Mouse (Mus musculus) C2C12 (cell line): Measurements from ENCODE around the gene Anapc15-ps. TPM values are rescaled to one million over a fixed set of nuclear protein-coding genes. Genes with fewer than 3 reads are reported as not detected.

ENCODE experiments used
- H3K27me3 ChIP-seq: one replicate; pipeline ENCODE4 v1.6.1; 2011; ENCODE audit not compliant: control insufficient read depth, insufficient read depth, insufficient read length
- H3K36me3 ChIP-seq: one replicate; pipeline ENCODE4 v1.6.1; 2011; ENCODE audit not compliant: control insufficient read depth, insufficient read depth
- H3K4me3 ChIP-seq: one replicate; pipeline ENCODE4 v1.5.1; 2011; ENCODE audit warnings: mild to moderate bottlenecking, control low read depth; ENCODE audit not compliant: poor library complexity, insufficient read depth, severe bottlenecking
- H3K79me2 ChIP-seq: one replicate; pipeline ENCODE4 v1.6.1; 2011; ENCODE audit not compliant: control insufficient read depth, insufficient read depth
- H3K79me3 ChIP-seq: one replicate; pipeline ENCODE4 v1.6.1; 2011; ENCODE audit warnings: low read depth, control low read depth
- H3ac ChIP-seq: one replicate; pipeline ENCODE3; 2011; ENCODE audit warnings: low read depth; ENCODE audit not compliant: control insufficient read depth, insufficient read length
- CEBPB ChIP-seq: IDR thresholded peaks from one replicate; pipeline ENCODE4 v1.6.1; 2011; ENCODE audit warnings: low read depth, mild to moderate bottlenecking, control low read depth, moderate library complexity
- CTCF ChIP-seq: IDR thresholded peaks from one replicate; pipeline ENCODE4 v1.5.1; 2011; ENCODE audit not compliant: control insufficient read depth, insufficient read depth, insufficient read length
- FOSL1 ChIP-seq: IDR thresholded peaks from one replicate; pipeline ENCODE4 v1.8.0; 2011; ENCODE audit warnings: mild to moderate bottlenecking, low read length; ENCODE audit not compliant: poor library complexity, insufficient read depth, severe bottlenecking
- MAX ChIP-seq: IDR thresholded peaks from one replicate; pipeline ENCODE4 v1.6.1; 2011; ENCODE audit warnings: mild to moderate bottlenecking, control low read depth
- MYOD1 ChIP-seq: IDR thresholded peaks from one replicate; pipeline ENCODE4 v1.6.1; 2011; ENCODE audit warnings: low read depth; ENCODE audit not compliant: control insufficient read depth, insufficient read length
- MYOG ChIP-seq: IDR thresholded peaks from one replicate; pipeline ENCODE4 v1.6.1; 2011; ENCODE audit not compliant: control insufficient read depth, insufficient read length; ENCODE audit errors: extremely low read depth
- USF1 ChIP-seq: IDR thresholded peaks from one replicate; pipeline ENCODE4 v1.6.1; 2011; ENCODE audit warnings: low read depth, mild to moderate bottlenecking, control low read depth, moderate library complexity
- polyA plus RNA-seq: library from polyadenylated mRNA; unstranded; fragments of >200 nt; fragmentation: generic; extraction: Trizol; gene quantifications from one replicate; pipeline ENCODE4 v1.2.1, GENCODE M21; 2012; ENCODE audit warnings: missing spikeins

The Anapc15-ps gene
- polyA plus RNA-seq, 1 experiment: 0.16 TPM

GRCm38 (mm10) chr10:95682091-95682740 lies 9.0 kb upstream of the Anapc15-ps start:
- no peaks in the 10 kb centered on the region for H3K27me3 ChIP-seq
- TF ChIP-seq USF1: no peak
- TF ChIP-seq MYOG: no peak
- TF ChIP-seq MAX: no peak
- no peak for TF ChIP-seq FOSL1
- no peak for TF ChIP-seq MYOD1
- no peak for TF ChIP-seq CTCF
- TF ChIP-seq CEBPB: no peak
- no peaks in the 10 kb centered on the region for H3K79me2 ChIP-seq
- H3K36me3 ChIP-seq: no peaks in the 10 kb centered on the region
- no peak overlapping the region for H3ac ChIP-seq
- no peaks in the 10 kb centered on the region for H3K79me3 ChIP-seq
- no peak overlapping the region for H3K4me3 ChIP-seq

GRCm38 (mm10) chr10:95681481-95681880 lies 8.2 kb upstream of the Anapc15-ps start:
- Histone ChIP-seq H3K27me3 (no peaks in the 10 kb centered on the region), H3K36me3 (no peaks in the 10 kb centered on the region), H3K4me3 (no peak overlapping the region), H3ac (no peak overlapping the region), H3K79me3 (no peaks in the 10 kb centered on the region), H3K79me2 (no peaks in the 10 kb centered on the region)
- TF ChIP-seq USF1: no peak
- no peak for TF ChIP-seq MYOD1
- TF ChIP-seq MYOG: no peak
- no peak for TF ChIP-seq MAX
- TF ChIP-seq CTCF: no peak
- no peak for TF ChIP-seq FOSL1
- TF ChIP-seq CEBPB: no peak

- Histone ChIP-seq H3K27me3 (no peaks in the 10 kb centered on the region), H3K36me3 (no peaks in the 10 kb centered on the region), H3K79me3 (no peaks in the 10 kb centered on the region), H3K4me3 (no peak overlapping the region), H3K79me2 (no peaks in the 10 kb centered on the region), H3ac (no peak overlapping the region)
- TF ChIP-seq MYOD1: no peak
- TF ChIP-seq USF1: no peak
- TF ChIP-seq MYOG: no peak
- no peak for TF ChIP-seq CEBPB
- TF ChIP-seq CTCF: no peak
- TF ChIP-seq MAX: no peak
- TF ChIP-seq FOSL1: no peak
These were observed 7.8 kb upstream of the Anapc15-ps start for GRCm38 (mm10) chr10:95681058-95681440.

- H3ac ChIP-seq: no peak overlapping the region
- no peaks in the 10 kb centered on the region for H3K27me3 ChIP-seq
- TF ChIP-seq MYOG (no peak), CEBPB (no peak), MYOD1 (no peak)
- H3K79me2 ChIP-seq: no peaks in the 10 kb centered on the region
- no peaks in the 10 kb centered on the region for H3K79me3 ChIP-seq
- no peaks in the 10 kb centered on the region for H3K36me3 ChIP-seq
- H3K4me3 ChIP-seq: no peak overlapping the region
These were observed 7.2 kb upstream of the Anapc15-ps start for GRCm38 (mm10) chr10:95680153-95681057.

GRCm38 (mm10) chr10:95679131-95679530 lies 5.9 kb upstream of the Anapc15-ps start:
- H3K27me3 ChIP-seq: no peaks in the 10 kb centered on the region
- no peaks in the 10 kb centered on the region for H3K79me3 ChIP-seq
- TF ChIP-seq USF1: no peak
- TF ChIP-seq CEBPB: no peak
- no peak for TF ChIP-seq MAX
- TF ChIP-seq FOSL1: no peak
- H3K4me3 ChIP-seq: no peak overlapping the region
- no peaks in the 10 kb centered on the region for H3K79me2 ChIP-seq
- H3K36me3 ChIP-seq: no peaks in the 10 kb centered on the region
- no peak overlapping the region for H3ac ChIP-seq

- H3ac ChIP-seq: no peak overlapping the region
- H3K79me3 ChIP-seq: no peaks in the 10 kb centered on the region
- H3K79me2 ChIP-seq: no peaks in the 10 kb centered on the region
- H3K36me3 ChIP-seq: no peaks in the 10 kb centered on the region
- no peak for TF ChIP-seq USF1
- no peak for TF ChIP-seq FOSL1
- no peak for TF ChIP-seq MAX
- TF ChIP-seq CEBPB: no peak
- no peak for TF ChIP-seq MYOG
- no peak for TF ChIP-seq CTCF
- no peak for TF ChIP-seq MYOD1
- H3K27me3 ChIP-seq: no peaks in the 10 kb centered on the region
- no peak overlapping the region for H3K4me3 ChIP-seq
These were observed 5.4 kb upstream of the Anapc15-ps start for GRCm38 (mm10) chr10:95678661-95679060.
